Mouse (Mus musculus) liver, adult 2 months (tissue): ENCODE data around the gene Hist1h4n.
"Not testable (repeated sequence)": the region's sequence is repeated elsewhere in the genome, so short reads cannot be mapped to it uniquely, and the experiment has no call there.

Source experiments
- CTCF ChIP-seq: fragments of 200-500 bp; IDR thresholded peaks from 2 replicates; pipeline ENCODE4 v1.5.1; 2011; ENCODE audit warnings: low read depth, low read length, control low read depth
- POLR2A ChIP-seq: fragments of 200-500 bp; IDR thresholded peaks from 2 replicates; pipeline ENCODE4 v1.6.1; 2011; ENCODE audit warnings: low read length, control low read depth; ENCODE audit not compliant: insufficient read depth; ENCODE audit errors: extremely low read depth

DNA sequence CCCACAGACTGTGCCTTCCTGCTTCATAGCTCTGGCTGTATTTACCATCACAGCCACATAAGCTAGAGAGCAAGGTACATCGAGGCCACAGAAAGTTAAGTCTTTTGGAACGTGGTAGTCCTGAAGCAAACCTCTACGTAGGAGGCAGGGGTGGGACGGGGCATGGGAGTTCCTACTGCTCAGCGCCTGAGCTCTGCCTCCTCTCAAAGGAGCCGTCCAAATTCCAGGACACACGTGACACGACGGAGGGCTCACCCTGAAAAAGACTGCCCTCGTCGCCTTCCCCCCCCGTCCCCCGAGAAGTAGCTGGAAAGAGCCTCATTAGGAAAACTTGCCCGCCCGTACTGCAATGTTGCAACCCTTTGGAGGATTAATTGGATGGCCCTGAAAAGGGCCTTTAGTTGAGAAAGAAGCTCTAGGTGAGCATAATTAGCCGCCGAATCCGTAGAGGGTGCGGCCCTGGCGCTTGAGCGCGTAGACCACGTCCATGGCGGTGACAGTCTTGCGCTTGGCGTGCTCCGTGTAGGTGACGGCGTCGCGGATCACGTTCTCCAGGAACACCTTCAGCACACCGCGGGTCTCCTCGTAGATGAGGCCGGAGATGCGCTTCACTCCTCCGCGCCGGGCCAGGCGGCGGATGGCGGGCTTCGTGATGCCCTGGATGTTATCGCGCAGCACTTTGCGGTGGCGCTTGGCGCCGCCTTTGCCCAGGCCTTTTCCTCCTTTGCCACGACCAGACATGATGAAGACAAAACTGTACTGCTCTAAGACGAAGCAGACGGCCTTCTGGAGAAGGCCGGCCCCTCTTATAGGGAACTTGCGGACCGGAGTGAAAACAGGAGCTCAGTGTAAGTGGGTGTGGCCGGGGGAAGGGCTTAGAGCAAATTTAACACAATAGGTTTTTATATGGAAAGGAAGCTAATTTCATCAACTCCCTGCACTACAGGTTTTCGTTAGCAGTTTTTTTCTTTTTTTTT is at the start of gene Hist1h4n:
- TF ChIP-seq POLR2A: 0 out of 2 replicates have a peak, but pooled peaks have one; percentile 27
- not testable (repeated sequence) for TF ChIP-seq CTCF
